Mouse (Mus musculus): ENCODE measurements at regions not wholly inside any gene's neighbourhood (a gene's known extent, or its start where the extent isn't known, plus 50 kb on each side); places are given as distances from the start of the nearest gene placed in this dataset.

GRCm38 (mm10) chr13:115211285-115211684, 109.5 kb upstream of the Itga1 start:
- no peak for TF ChIP-seq NELFE (IDR thresholded peaks at IDR 0.05; ENCODE audit: low read depth, low read length)
- TF ChIP-seq POLR2A (IDR thresholded peaks at IDR 0.05; ENCODE audit: low read depth, low read length): no peak
